Mouse (Mus musculus) lung, postnatal 14 days (tissue): ENCODE results near the gene Nsl1.

Experiments
- DNase-seq: peaks from one replicate; pipeline ENCODE4 v3.0.0; 2021

Nsl1 gene

GRCm38 (mm10) chr1:191054870-191055532 is 7.8 kb upstream of the Nsl1 start:
- no peak for DNase-seq

GRCm38 (mm10) chr1:191055533-191055873 is 7.3 kb upstream of the Nsl1 start:
- no peak for DNase-seq

DNA sequence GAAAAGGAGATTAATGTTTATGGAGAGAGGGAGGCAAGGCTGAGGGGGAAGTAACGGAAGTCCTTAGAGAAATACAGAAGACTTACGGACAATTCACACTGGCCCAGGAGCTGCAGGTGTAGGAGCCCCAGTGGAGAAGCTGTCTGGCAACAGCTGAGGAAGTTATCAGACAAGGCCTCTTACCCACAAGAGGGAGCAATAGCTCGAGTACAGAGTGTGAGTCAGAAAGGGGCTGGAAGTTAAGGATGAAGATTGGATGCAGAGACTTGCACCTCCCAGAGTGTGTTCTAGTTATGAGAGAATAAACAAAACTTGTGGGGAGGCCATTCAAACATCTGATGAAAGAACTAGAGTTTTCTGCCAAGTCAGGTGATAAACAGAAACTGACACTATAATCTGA is 5.4 kb upstream of the Nsl1 start:
- no peak for DNase-seq

DNA sequence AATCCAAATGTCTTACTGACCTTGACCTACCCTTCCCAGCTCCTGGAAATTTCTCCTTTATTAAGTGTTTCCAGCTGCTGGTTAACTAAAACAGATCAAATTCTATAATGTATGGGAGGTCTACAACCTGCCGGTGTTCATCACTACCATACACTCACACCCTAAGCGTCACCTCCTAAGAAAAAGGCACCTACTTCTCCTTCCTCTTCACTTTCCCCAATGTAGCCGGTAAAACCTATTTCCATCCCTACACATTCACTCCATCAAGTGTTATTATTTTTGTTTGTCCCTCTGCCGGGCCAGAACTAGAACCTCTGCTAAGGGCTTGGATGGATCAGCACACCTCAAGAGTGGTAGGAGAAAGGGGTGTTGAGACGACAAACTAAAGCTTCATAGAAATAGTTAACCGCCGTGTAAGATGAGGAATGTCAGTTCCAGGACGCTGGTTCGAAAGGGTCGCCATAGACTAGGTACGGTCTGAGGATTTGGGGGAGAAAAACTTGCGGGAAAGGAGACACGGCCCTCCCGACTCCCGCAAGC is 501 bp upstream of the Nsl1 start:
- no peak for DNase-seq

- no peak for DNase-seq
Observed at GRCm38 (mm10) chr1:191063700-191064099, 888 bp downstream of the Nsl1 start.

DNA sequence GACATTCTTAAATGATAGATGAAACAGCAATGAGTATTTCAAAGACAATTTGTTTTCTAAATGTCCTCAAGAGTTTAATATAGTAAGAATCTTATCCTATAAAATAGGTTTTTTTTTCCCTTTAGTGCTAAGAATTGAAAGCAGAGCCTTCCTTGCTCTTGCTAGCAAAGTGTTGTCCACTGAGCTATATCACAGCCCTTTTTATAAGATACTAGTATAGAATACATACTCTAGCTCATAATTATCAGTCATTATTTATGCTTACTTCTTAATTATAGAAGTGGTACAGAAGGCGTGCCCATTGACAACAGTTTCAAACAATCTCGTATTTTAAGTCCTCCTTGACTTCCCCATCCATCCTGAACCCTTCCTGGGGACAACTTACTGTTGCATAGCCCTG is 1.7 kb downstream of the Nsl1 start:
- DNase-seq = no peak

DNA sequence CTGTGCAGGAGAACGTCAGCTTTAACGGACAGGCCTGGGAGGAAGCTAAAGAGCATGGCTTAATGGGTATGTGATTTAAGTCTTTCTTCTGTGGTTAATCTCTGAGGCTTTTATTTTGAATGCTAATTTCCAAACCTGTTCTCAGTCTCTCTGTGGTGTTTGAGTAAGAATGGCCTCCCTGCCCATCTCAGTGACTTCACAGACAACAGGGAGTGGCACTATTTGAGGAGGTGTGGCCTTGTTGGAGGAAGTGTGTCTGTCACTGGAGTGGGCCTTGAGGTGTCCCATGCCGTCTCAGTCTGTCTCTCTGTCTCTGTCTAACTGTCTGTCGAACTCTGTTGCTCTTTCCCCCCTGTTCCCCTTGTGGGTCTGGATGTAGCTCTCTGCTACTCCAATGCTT is 2.4 kb downstream of the Nsl1 start:
- no peak for DNase-seq

DNA sequence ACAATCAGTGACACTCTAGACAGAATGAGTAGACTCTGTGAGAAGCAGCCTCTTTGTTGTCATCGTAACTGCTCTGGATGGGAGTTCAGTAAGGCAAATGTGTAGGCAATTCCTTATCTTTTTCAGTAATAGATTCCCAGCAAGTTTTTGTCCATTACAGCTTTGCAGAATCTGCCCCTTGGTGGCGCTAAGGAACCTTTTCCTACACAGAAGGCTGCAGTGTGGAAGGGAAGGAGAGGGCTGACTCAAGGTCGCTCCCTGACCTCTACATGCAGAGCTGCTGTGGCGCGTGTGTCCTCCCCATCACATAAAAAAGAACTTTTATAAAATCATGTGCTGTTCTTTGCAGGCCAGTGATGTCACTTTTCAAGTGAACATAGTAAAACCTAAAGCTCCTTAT is 5.6 kb downstream of the Nsl1 start:
- no peak for DNase-seq

DNA sequence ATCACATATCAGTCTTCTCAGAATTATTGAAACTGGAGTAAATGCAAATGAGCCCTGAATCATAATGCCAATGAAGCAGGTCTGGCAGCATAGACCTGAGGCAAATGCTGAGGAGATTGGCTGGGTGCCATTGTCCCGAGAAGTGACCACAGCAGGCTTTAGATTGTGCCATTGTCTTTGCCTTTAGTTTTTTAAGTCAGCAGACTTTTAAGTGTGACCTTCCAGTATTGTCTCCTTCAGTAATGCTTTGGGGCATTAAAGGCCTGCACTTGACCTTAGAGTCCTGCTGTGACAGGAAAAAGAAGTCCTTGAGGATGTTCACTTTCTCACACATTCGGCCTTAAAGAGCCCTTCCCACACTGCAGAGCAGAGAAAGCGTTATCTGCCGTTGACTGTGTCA is 7.4 kb downstream of the Nsl1 start:
- DNase-seq = no peak

GRCm38 (mm10) chr1:191071613-191072012 is 8.8 kb downstream of the Nsl1 start:
- DNase-seq = no peak

GRCm38 (mm10) chr1:191072329-191072913 is 9.6 kb downstream of the Nsl1 start:
- DNase-seq = no peak

- peak; percentile 46 for DNase-seq
Observed at GRCm38 (mm10) chr1:191073001-191073400, 10.2 kb downstream of the Nsl1 start.

DNA sequence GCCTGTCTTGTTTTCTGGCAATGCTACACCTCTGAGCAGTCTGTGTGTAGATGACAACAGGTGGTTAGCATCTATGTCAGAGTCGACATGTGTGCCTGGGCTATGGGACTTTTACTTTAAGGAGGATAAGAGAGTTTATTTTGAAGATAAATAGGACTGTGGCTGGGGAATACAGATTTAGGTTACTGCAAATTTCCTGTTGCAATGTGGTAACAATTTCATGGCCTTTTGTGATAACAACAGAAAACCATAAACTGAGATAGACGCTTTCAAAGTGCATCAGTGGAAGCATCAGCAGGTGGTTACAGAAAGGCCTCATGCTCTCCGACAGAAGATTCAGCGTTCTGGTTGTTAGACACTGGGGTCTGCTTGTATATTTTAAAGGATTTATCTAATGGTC is 10.7 kb downstream of the Nsl1 start:
- no peak for DNase-seq

- peak; percentile 69 for DNase-seq
Observed at GRCm38 (mm10) chr1:191075199-191075883, 12.5 kb downstream of the Nsl1 start.

- no peak for DNase-seq
Observed at GRCm38 (mm10) chr1:191083230-191083629, 20.4 kb downstream of the Nsl1 start.

- DNase-seq = peak; percentile 70
Observed at GRCm38 (mm10) chr1:191084951-191085559, 22.2 kb downstream of the Nsl1 start.

DNA sequence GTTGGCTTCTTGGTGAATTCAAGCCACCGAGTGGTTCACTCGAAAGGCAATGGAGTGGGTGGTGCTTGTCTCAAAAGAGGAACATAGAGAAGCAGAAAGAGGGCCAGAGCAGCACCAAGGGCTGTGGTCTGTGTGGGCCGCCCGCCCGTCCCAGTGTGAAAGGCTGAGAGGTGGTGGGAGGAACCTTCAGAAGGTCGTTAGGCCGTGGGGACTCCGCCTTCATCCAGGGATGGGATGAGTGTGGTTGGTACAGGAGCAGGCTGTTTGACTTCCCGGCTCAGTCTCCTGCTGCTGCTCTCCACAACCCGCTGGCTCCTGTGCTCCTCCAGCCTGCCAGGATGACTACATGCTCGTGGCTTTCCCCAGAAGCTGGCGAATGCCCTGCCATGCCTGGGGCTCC is 22.8 kb downstream of the Nsl1 start:
- no peak for DNase-seq

DNA sequence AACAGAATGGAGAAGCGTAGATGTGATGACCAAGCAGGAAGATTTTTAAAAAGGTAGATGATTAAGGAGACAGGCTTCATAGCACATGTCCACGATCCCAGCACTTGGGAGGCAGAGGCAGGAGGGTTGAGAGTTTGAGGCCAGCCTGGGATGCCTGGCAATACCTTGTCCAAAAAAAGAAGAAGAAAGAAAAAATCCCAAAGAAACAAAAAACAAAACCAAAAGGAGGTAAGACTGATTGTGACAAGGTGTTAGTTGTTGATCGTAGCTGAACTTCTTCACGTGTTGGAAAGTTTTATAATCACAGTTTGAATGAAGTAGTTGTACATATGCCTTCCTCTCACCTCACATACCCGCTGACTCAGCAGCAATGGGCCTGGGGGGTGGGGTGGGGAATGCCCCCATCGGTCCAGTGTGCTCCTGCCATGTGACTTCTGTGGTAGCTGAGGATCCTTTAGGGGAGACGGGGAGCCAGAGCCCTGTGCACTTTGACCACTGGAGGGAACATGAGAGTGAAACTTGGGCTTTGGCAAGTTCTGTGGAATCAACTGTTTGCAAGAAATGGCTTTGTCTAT is 23.6 kb downstream of the Nsl1 start:
- DNase-seq = no peak

DNA sequence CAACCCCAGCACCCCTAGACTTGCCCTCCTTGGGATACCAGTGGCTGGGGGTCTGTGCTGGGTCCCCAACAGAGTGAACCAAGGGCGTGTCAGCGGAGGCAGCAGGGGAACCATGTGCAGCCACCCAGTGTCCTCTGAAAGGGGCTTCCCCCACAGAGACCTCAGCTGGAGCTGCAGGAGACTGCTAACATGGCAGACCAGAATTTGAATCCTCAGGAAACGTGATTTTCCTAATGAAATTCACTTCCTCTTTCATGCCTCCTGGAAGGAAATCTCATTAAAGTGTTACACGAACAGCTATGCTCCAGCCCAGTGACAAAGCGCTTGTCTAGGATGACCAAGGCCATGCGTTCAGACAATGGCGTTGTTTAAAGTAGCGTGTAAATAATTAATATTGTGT is 24.1 kb downstream of the Nsl1 start:
- no peak for DNase-seq

DNA sequence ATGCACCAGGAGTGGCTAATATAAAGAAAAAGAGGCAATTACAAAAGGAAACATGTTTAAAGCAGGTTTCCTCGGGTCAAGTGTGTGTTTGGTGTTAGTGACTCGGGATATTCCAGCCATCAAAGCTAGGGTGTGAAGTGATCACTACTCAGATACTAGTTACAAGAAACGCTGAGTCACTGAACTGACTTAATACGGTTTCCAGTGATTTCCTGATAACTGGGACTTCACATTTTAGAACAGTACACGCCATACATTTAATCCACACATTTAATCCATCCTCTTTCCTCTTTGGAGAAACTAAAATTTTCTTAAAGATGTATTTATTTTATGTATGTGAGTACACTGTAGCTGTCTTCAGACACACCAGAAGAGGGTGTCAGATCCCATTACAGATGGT is 25.1 kb downstream of the Nsl1 start:
- no peak for DNase-seq

DNA sequence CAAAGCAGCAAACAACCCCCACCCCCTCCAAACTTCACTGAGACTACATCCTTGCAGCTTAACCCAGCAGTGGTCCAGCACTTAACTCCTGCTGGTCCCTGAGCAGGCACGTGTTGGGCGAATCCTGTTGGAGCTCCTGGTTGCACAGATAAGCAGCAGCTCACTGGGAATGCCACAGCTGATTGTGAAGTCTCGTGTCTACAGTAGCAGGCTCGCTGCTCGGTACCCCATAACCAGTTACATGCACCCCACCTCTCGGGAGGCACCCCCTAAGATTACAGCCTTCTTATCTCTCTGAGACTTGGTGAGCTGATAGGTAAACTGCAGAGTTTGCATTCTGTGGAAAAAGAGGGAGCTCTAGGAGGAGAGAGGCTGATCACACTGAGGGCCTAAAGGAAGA is 26.5 kb downstream of the Nsl1 start:
- DNase-seq = no peak

- DNase-seq = no peak
Observed at GRCm38 (mm10) chr1:191092050-191092449, 29.2 kb downstream of the Nsl1 start.

GRCm38 (mm10) chr1:191093578-191093977 is 30.8 kb downstream of the Nsl1 start:
- no peak for DNase-seq

DNA sequence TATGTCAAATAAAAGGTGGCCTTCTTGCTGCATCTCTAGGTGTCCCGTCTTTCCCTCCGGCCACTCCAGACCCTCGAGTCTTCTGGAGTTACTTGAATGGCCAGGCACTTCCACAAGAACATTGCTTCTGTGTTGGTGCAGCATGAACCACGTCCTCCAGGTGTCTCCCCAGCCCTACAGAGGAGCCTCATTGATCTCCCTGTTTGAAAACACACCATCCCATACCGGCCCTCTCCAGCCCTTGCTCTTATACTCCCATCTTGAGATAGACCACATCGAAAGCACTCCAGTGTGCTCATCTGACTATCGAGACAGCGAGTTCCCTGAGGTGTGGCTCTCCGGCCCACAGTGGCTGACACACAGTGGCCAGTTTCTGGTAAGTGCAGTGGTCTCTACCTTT is 32.2 kb downstream of the Nsl1 start:
- no peak for DNase-seq
